Comparison of ENCODE assay signal across 27 mouse cellular contexts in the genomic region with DNA sequence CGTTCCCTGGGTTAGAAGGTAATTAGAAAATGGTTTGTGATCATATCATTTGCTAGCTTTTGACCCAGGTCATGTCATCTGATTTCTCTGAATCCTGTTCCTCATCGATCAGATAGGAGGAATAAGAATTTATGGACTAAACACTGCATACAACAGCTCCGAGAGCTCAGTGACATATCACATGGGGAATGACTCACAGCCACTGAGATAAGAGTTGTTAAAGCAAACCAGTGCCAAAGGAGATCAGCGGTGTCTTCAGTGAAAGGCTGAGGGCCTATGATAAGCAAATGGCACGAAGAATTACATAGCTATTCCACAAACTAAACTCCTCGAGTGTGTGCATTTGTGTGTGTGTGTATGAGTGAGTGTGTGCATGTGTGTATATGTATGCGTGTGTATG. TPM values are rescaled to one million over a fixed set of nuclear protein-coding genes. Genes with fewer than 3 reads are reported as not detected.
A peak's percentile ranks its signal among the peaks of the same experiment; 100 is the strongest.
DNase-seq lines count a peak whose midpoint lies in the region; ATAC-seq lines count a peak whose summit lies in the region.
"Had no signal": no experiment of that assay in that cellular context is flagged by ENCODE, and none has a peak within 500 bp of the region (broad histone marks: within the 10 kb centered on the region; RNA-seq: fewer than 3 reads in every experiment).

No protein-coding gene starts in this region.

- 24% methylated on average over 7 of the region's 7 CpGs for WGBS in heart, embryonic 13.5 days
- 54% methylated on average over 7 of the region's 7 CpGs for WGBS in intestine, embryonic 15.5 days

- H3K9ac ChIP-seq in heart, embryonic 13.5 days, result peak overlapping the region; percentile 37; the same call in 1 of the 2 replicates
- H3K9ac ChIP-seq in intestine, embryonic 15.5 days, result no peak overlapping the region
- H3K9ac ChIP-seq: embryonic facial prominence, embryonic 13.5 days; kidney, embryonic 15.5 days; limb, embryonic 13.5 days; liver, embryonic 13.5 days; neural tube, embryonic 12.5 days had no signal

- peak; percentile 4 for DNase-seq in cerebellum, adult 11-12 months
- DNase-seq in cerebellum, postnatal 4 days (ENCODE audit: low spot score in 2 of 2), result no peak
- DNase-seq in heart, adult 8-10 months (ENCODE audit: low spot score), result no peak
- peak; percentile 10 for DNase-seq in MEL-GATA-1-ER (ENCODE audit: extremely low read depth, low read depth)
- DNase-seq in c-Kit-positive CD71-positive TER-119-positive erythroid progenitor cells, embryonic 14.5 days (ENCODE audit: low spot score), result no peak
- DNase-seq: B cell, adult 2 months; embryo, embryonic 11 days; gastrocnemius, postnatal 25 days; heart, postnatal 36 days; kidney, adult 11 months; kidney, postnatal 36 days; liver, embryonic 13.5 days; lung, adult 2 months; midbrain, embryonic 14.5 days; retina, postnatal 1 day; right cerebral cortex, postnatal 25 days; spleen, adult 18-20 months had no signal

- H3K36me3 ChIP-seq in heart, embryonic 13.5 days, result peaks cover 91% of the 10 kb centered on the region
- H3K36me3 ChIP-seq in intestine, embryonic 15.5 days, result no peaks in the 10 kb centered on the region
- H3K36me3 ChIP-seq: embryonic facial prominence, embryonic 13.5 days; G1E; kidney, embryonic 15.5 days; limb, embryonic 13.5 days; liver, embryonic 13.5 days; neural tube, embryonic 12.5 days had no signal

- H3K4me1 ChIP-seq in heart, embryonic 13.5 days, result peaks cover 37% of the 10 kb centered on the region
- no peaks in the 10 kb centered on the region for H3K4me1 ChIP-seq in intestine, embryonic 15.5 days (replicated peaks)
- H3K4me1 ChIP-seq: embryonic facial prominence, embryonic 13.5 days; kidney, embryonic 15.5 days; limb, embryonic 13.5 days; liver, embryonic 13.5 days; neural tube, embryonic 12.5 days had no signal

- H3K27ac ChIP-seq in heart, embryonic 13.5 days (replicated peaks), result peak overlapping the region; percentile 57; the same call in 1 of the 2 replicates
- no peak overlapping the region for H3K27ac ChIP-seq in intestine, embryonic 15.5 days
- H3K27ac ChIP-seq: embryonic facial prominence, embryonic 13.5 days; kidney, embryonic 15.5 days; limb, embryonic 13.5 days; liver, embryonic 13.5 days; neural tube, embryonic 12.5 days had no signal

- no peak overlapping the region for H3K4me3 ChIP-seq in heart, embryonic 13.5 days
- no peak overlapping the region for H3K4me3 ChIP-seq in intestine, embryonic 15.5 days (replicated peaks)
- H3K4me3 ChIP-seq: embryonic facial prominence, embryonic 13.5 days; erythroblast, embryonic 14.5 days; kidney, embryonic 15.5 days; limb, embryonic 13.5 days; liver, embryonic 13.5 days; neural tube, embryonic 12.5 days had no signal

- H3K4me2 ChIP-seq in heart, embryonic 13.5 days, result no peak overlapping the region
- no peak overlapping the region for H3K4me2 ChIP-seq in intestine, embryonic 15.5 days (replicated peaks)
- H3K4me2 ChIP-seq: embryonic facial prominence, embryonic 13.5 days; kidney, embryonic 15.5 days; limb, embryonic 13.5 days; liver, embryonic 13.5 days; neural tube, embryonic 12.5 days had no signal

- 0 out of 2 replicates have a peak, but pooled peaks have one; percentile 40 for ATAC-seq in heart, embryonic 13.5 days (ENCODE audit: extremely low read depth, insufficient number of reproducible peaks, low FRiP score, low TSS enrichment)
- ATAC-seq in intestine, embryonic 15.5 days, result peak; percentile 80
- ATAC-seq: activated CD4-positive, CD25-positive, alpha-beta regulatory T cell, adult 4 months had no signal

- no peaks in the 10 kb centered on the region for H3K27me3 ChIP-seq in heart, embryonic 13.5 days (replicated peaks)
- no peaks in the 10 kb centered on the region for H3K27me3 ChIP-seq in intestine, embryonic 15.5 days (replicated peaks)
- H3K27me3 ChIP-seq: CH12.LX; embryonic facial prominence, embryonic 13.5 days; kidney, embryonic 15.5 days; limb, embryonic 13.5 days; liver, embryonic 13.5 days; neural tube, embryonic 12.5 days had no signal

- no peaks in the 10 kb centered on the region for H3K9me3 ChIP-seq in heart, embryonic 13.5 days
- H3K9me3 ChIP-seq in intestine, embryonic 15.5 days, result no peaks in the 10 kb centered on the region
- H3K9me3 ChIP-seq: embryonic facial prominence, embryonic 13.5 days; kidney, embryonic 15.5 days; limb, embryonic 13.5 days; liver, embryonic 13.5 days; neural tube, embryonic 12.5 days had no signal

RNA-seq across cellular contexts. Expression of gene Ttn, which starts 54.0 kb away (rescaled TPM):
- polyA plus RNA-seq in heart, embryonic 13.5 days (2015; fragmentation: Nextera tagmentation; extraction: Ambion mirVana), result 426 and 512 TPM in 2 replicates
- total RNA-seq in heart, adult 8-10 months (2022), result 1,000 to 10,000 TPM; 3,102 to 4,099 (median 3,503) TPM
- 0.76 and 1.3 TPM in 2 replicates for polyA plus RNA-seq in intestine, embryonic 15.5 days (2015; fragmentation: Nextera tagmentation; extraction: Ambion mirVana)
- polyA plus RNA-seq: G1E had no signal

Comparison
In these comparisons a context has a peak if more than half of its experiments do, and no peak if none do; other contexts are left out.
1. DNase-seq: peak in cerebellum, adult 11-12 months (single experiment) and MEL-GATA-1-ER (single experiment); none in cerebellum, postnatal 4 days (0 of 2), heart, adult 8-10 months (single experiment) and c-Kit-positive CD71-positive TER-119-positive erythroid progenitor cells, embryonic 14.5 days (single experiment).
2. RNA of gene Ttn, which starts 54.0 kb away (polyA plus RNA-seq): 426 to 512 TPM in heart, embryonic 13.5 days; 0.76 to 1.3 TPM in intestine, embryonic 15.5 days; every median in the first group is over 100 times any median in the second.